Mouse (Mus musculus): ENCODE measurements around the gene Gm21970.
A peak's percentile ranks its signal among the peaks of the same experiment; 100 is the strongest.

Gene Gm21970

GRCm38 (mm10) chr16:91373473-91374252, 17.9 kb upstream of the Gm21970 start:
- DNase-seq: no peak

GRCm38 (mm10) chr16:91374253-91374634, 17.3 kb upstream of the Gm21970 start:
- DNase-seq: no peak

- DNase-seq: no peak
Observed at GRCm38 (mm10) chr16:91376701-91377100, 14.8 kb upstream of the Gm21970 start.

GRCm38 (mm10) chr16:91378431-91378986, 13.0 kb upstream of the Gm21970 start:
- no peak for DNase-seq

- no peak for DNase-seq
Observed at GRCm38 (mm10) chr16:91378991-91379390, 12.5 kb upstream of the Gm21970 start.

GRCm38 (mm10) chr16:91379412-91379811, 12.1 kb upstream of the Gm21970 start:
- DNase-seq: no peak

GRCm38 (mm10) chr16:91380151-91380550, 11.4 kb upstream of the Gm21970 start:
- DNase-seq: no peak

- DNase-seq: no peak
Observed at GRCm38 (mm10) chr16:91381606-91382005, 9.9 kb upstream of the Gm21970 start.

GRCm38 (mm10) chr16:91382261-91382790, 9.2 kb upstream of the Gm21970 start:
- no peak for DNase-seq

- no peak for DNase-seq
Observed at GRCm38 (mm10) chr16:91384221-91384620, 7.3 kb upstream of the Gm21970 start.

- DNase-seq: peak; percentile 78
Observed at GRCm38 (mm10) chr16:91385621-91386020, 5.9 kb upstream of the Gm21970 start.

GRCm38 (mm10) chr16:91386419-91387120, 5.0 kb upstream of the Gm21970 start:
- no peak for DNase-seq

- DNase-seq: no peak
Observed at GRCm38 (mm10) chr16:91387121-91387486, 4.4 kb upstream of the Gm21970 start.

GRCm38 (mm10) chr16:91390100-91390499, 1.4 kb upstream of the Gm21970 start:
- no peak for DNase-seq

- no peak for DNase-seq
Observed at GRCm38 (mm10) chr16:91394826-91395410, 3.4 kb downstream of the Gm21970 start.

GRCm38 (mm10) chr16:91395633-91396392, 4.3 kb downstream of the Gm21970 start:
- no peak for DNase-seq

- DNase-seq: no peak
Observed at GRCm38 (mm10) chr16:91396844-91397537, 5.5 kb downstream of the Gm21970 start.

- DNase-seq: no peak
Observed at GRCm38 (mm10) chr16:91398030-91398429, 6.5 kb downstream of the Gm21970 start.

- no peak for DNase-seq
Observed at GRCm38 (mm10) chr16:91398944-91399343, 7.4 kb downstream of the Gm21970 start.

- no peak for DNase-seq
Observed at GRCm38 (mm10) chr16:91401569-91402165, 10.1 kb downstream of the Gm21970 start.

GRCm38 (mm10) chr16:91403784-91404183, 12.3 kb downstream of the Gm21970 start:
- no peak for DNase-seq

GRCm38 (mm10) chr16:91404187-91404586, 12.7 kb downstream of the Gm21970 start:
- no peak for DNase-seq
